Mouse (Mus musculus) inflammation-experienced regulatory T-cells, adult 6 months (primary cell): ENCODE measurements around the gene Kcnk6. TPM values are rescaled to one million over a fixed set of nuclear protein-coding genes. Genes with fewer than 3 reads are reported as not detected.
"Not testable (repeated sequence)": the region's sequence is repeated elsewhere in the genome, so short reads cannot be mapped to it uniquely, and the experiment has no call there.

Source experiments
- ATAC-seq: one replicate; pipeline ENCODE4 v1.8.0; 2017
- polyA plus RNA-seq, 3 experiments: library from polyadenylated mRNA; unstranded; fragments of 100-300 nt; shearing (Covaris generic); gene quantifications; one replicate each; pipeline ENCODE4 v1.2.1; 2017

Kcnk6 gene
- polyA plus RNA-seq, 3 experiments from 2014 or later, result 1.9 to 4.0 (median 2.0) TPM

GRCm38 (mm10) chr7:29202577-29202976 lies 29.7 kb downstream of the Kcnk6 start:
- no peak for ATAC-seq

GRCm38 (mm10) chr7:29194230-29194629 lies 38.1 kb downstream of the Kcnk6 start:
- not testable (repeated sequence) for ATAC-seq

GRCm38 (mm10) chr7:29181323-29181722 lies 51.0 kb downstream of the Kcnk6 start:
- ATAC-seq, result not testable (repeated sequence)

- ATAC-seq, result no peak
Measured at GRCm38 (mm10) chr7:29180854-29181236, 51.5 kb downstream of the Kcnk6 start.

GRCm38 (mm10) chr7:29180077-29180853 lies 52.0 kb downstream of the Kcnk6 start, which contains the start of gene Psmd8:
Gene Psmd8, minus strand, starts transcription at chr7:29180701.
- peak; percentile 96 for ATAC-seq

GRCm38 (mm10) chr7:29179323-29179722 lies 53.0 kb downstream of the Kcnk6 start:
- peak; percentile 12 for ATAC-seq

- no peak for ATAC-seq
Measured at GRCm38 (mm10) chr7:29178106-29178505, 54.2 kb downstream of the Kcnk6 start.

- ATAC-seq, result no peak
Measured at GRCm38 (mm10) chr7:29172390-29173016, 59.8 kb downstream of the Kcnk6 start.

Other genes starting within 250 kb of the Kcnk6 start
- under 1 TPM in 2 of 3 experiments, not detected in 1; 0.05 to 0.16 TPM for gene Ryr1, start 107.3 kb downstream of the Kcnk6 start, polyA plus RNA-seq
- 1 to 10 TPM in 1 of 3 experiments, under 1 TPM in 2; 0.45 to 1.1 (median 0.95) TPM for gene Rasgrp4, start 97.7 kb downstream of the Kcnk6 start, polyA plus RNA-seq
- 10 to 100 TPM in 2 of 3 experiments, 1 to 10 TPM in 1; 6.5 to 11.3 (median 11.3) TPM for gene Fam98c, start 76.3 kb downstream of the Kcnk6 start, polyA plus RNA-seq
- gene Ggn, start 62.3 kb downstream of the Kcnk6 start, polyA plus RNA-seq, result not detected
- under 1 TPM; 0.18 to 0.46 (median 0.46) TPM for gene Spred3, start 62.1 kb downstream of the Kcnk6 start, polyA plus RNA-seq
- gene Psmd8, start 51.8 kb downstream of the Kcnk6 start, polyA plus RNA-seq, result 100 to 1,000 TPM; 174 to 249 (median 197) TPM
- gene Catsperg1, start 18.5 kb downstream of the Kcnk6 start, polyA plus RNA-seq, result 1 to 10 TPM in 1 of 3 experiments, under 1 TPM in 2; 0.28 to 1.2 (median 0.67) TPM
- gene Yif1b, start 5.8 kb upstream of the Kcnk6 start, polyA plus RNA-seq, result 10 to 100 TPM; 56.3 to 68.5 (median 57.1) TPM
- gene 2200002D01Rik, start 16.0 kb upstream of the Kcnk6 start, polyA plus RNA-seq, result 1 to 10 TPM in 2 of 3 experiments, under 1 TPM in 1; 0.91 to 1.9 (median 1.7) TPM
- 10 to 100 TPM; 58.9 to 90.9 (median 63.6) TPM for gene Spint2, start 49.4 kb upstream of the Kcnk6 start, polyA plus RNA-seq
- not detected for gene Ppp1r14a, start 56.8 kb upstream of the Kcnk6 start, polyA plus RNA-seq
- 1 to 10 TPM in 1 of 3 experiments, under 1 TPM in 1, not detected in 1; 0.13 to 1.2 TPM for gene Dpf1, start 71.4 kb upstream of the Kcnk6 start, polyA plus RNA-seq